Mouse (Mus musculus): ENCODE data around the gene Mrap. TPM values are rescaled to one million over a fixed set of nuclear protein-coding genes. Genes with fewer than 3 reads are reported as not detected.

Mrap gene
- polyA plus RNA-seq, 1 experiment, result 9.9 TPM

DNA sequence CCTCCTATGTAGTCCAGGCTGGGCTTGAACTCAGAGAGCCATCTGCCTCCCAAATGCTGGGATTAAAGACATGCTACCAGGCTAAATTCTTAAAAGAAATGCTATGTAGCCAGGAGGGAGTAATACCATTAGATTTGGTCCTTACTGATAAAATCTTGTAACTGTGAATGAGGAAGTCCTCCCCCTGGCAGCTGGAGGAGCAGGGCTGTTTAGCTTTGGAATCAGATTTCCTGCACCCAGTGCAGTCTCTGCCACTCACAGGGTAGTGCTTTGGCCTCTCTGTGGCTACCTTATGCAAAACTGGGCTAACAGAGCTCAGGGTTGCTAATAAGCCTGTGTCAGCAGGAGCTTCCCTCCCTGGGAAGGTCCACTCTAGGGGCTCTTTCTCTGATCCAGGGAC, 56.7 kb downstream of the Mrap start:
- Histone ChIP-seq H3K27ac (ENCODE audit: control insufficient read depth, insufficient read depth, low read depth, low read length) (no peak overlapping the region), H3K27me3 (ENCODE audit: control insufficient read depth, insufficient read depth, low read length) (no peaks in the 10 kb centered on the region), H3K36me3 (ENCODE audit: control insufficient read depth, insufficient read depth, low read length) (peaks cover 10% of the 10 kb centered on the region), H3K4me3 (ENCODE audit: control insufficient read depth, low read depth, low read length) (no peak overlapping the region), H3K4me1 (ENCODE audit: control insufficient read depth, insufficient read depth, low read length) (no peaks in the 10 kb centered on the region)
- TF ChIP-seq CTCF (IDR thresholded peaks at IDR 0.05; ENCODE audit: control insufficient read depth, insufficient read depth, insufficient replicate concordance, low read depth, low read length) (no peak), POLR2A (IDR thresholded peaks at IDR 0.05; ENCODE audit: control insufficient read depth, low read depth, low read length) (no peak)

DNA sequence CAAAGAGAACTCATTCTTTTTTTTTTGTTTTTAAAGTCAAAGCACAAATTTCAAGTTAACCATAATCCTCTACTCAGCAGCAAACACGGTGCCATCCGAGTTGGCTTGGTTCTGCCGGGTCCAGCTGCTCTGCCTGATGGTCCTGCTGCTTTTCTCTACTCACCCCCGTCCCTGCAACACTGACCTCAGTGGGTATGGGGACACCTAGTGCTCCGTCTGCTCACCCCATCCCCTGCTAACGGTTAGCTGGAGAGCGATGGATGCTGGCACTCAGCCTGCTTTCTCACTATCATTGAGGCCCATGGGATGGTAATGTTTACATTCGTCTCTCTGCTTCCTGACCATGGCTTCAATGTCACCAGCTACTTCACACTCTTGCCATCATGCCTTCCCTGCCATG, 60.4 kb downstream of the Mrap start:
- Histone ChIP-seq H3K27me3 (ENCODE audit: control insufficient read depth, insufficient read depth, low read length) (no peaks in the 10 kb centered on the region), H3K27ac (ENCODE audit: control insufficient read depth, insufficient read depth, low read depth, low read length) (no peak overlapping the region), H3K4me3 (ENCODE audit: control insufficient read depth, low read depth, low read length) (no peak overlapping the region), H3K36me3 (ENCODE audit: control insufficient read depth, insufficient read depth, low read length) (no peaks in the 10 kb centered on the region; the same call in 1 of the 2 replicates), H3K4me1 (ENCODE audit: control insufficient read depth, insufficient read depth, low read length) (no peaks in the 10 kb centered on the region)
- TF ChIP-seq POLR2A (IDR thresholded peaks at IDR 0.05; ENCODE audit: control insufficient read depth, low read depth, low read length), result no peak
- TF ChIP-seq CTCF (IDR thresholded peaks at IDR 0.05; ENCODE audit: control insufficient read depth, insufficient read depth, insufficient replicate concordance, low read depth, low read length), result no peak

DNA sequence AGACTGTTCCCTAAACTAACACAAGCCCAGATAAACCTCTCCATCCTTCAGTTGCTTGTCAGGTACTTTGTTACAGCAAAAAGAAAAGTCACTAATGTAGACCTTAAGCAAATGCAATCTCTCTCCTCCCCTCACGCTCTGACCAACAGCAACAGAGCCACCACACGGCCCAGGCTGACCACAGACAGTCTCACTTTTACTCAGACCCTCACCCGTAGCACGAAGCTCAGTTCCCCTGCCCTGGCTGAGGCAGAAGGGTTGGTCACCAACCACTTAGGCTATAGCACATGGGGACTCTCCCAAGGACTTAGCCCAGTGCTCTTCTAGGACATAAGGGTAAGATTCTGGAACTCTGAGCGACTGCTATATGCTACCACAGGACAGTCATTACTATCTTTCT, 60.8 kb downstream of the Mrap start:
- Histone ChIP-seq H3K27me3 (ENCODE audit: control insufficient read depth, insufficient read depth, low read length) (no peaks in the 10 kb centered on the region), H3K4me3 (ENCODE audit: control insufficient read depth, low read depth, low read length) (no peak overlapping the region), H3K27ac (ENCODE audit: control insufficient read depth, insufficient read depth, low read depth, low read length) (no peak overlapping the region), H3K4me1 (ENCODE audit: control insufficient read depth, insufficient read depth, low read length) (no peaks in the 10 kb centered on the region), H3K36me3 (ENCODE audit: control insufficient read depth, insufficient read depth, low read length) (no peaks in the 10 kb centered on the region; the same call in 1 of the 2 replicates)
- TF ChIP-seq POLR2A (IDR thresholded peaks at IDR 0.05; ENCODE audit: control insufficient read depth, low read depth, low read length) (no peak), CTCF (IDR thresholded peaks at IDR 0.05; ENCODE audit: control insufficient read depth, insufficient read depth, insufficient replicate concordance, low read depth, low read length) (no peak)

Other genes starting within 250 kb of the Mrap start
- 16.8 and 18.6 TPM in 2 replicates for gene Mis18a, start 10.8 kb upstream of the Mrap start, polyA plus RNA-seq (2012; rRNA removed)
- 20.0 and 21.1 TPM in 2 replicates for gene Urb1, start 72.2 kb downstream of the Mrap start, polyA plus RNA-seq (2012; rRNA removed)
- gene Eva1c, start 88.5 kb downstream of the Mrap start, polyA plus RNA-seq (2012; rRNA removed), result 40.0 and 43.5 TPM in 2 replicates
- gene Cfap298, start 196.9 kb downstream of the Mrap start, polyA plus RNA-seq (2012; rRNA removed), result 105 and 127 TPM in 2 replicates

All from testis, adult 2 months (tissue).